Mouse (Mus musculus) limb, embryonic 10.5 days (tissue): ENCODE data around the gene Ttll6. TPM values are rescaled to one million over a fixed set of nuclear protein-coding genes. Genes with fewer than 3 reads are reported as not detected.

Source experiments
- DNase-seq: peaks from one replicate; pipeline ENCODE4 v3.0.0-alpha.2; 2017; ENCODE audit warnings: low spot score
- H3K27ac ChIP-seq: fragments of 300-500 bp; sonication (generic); 2 replicates; pipeline ENCODE4 v1.5.1; 2016; ENCODE audit warnings: mild to moderate bottlenecking
- H3K27me3 ChIP-seq: fragments of 300-500 bp; sonication (generic); 2 replicates; pipeline ENCODE4 v1.6.1; 2016; ENCODE audit warnings: low read depth, mild to moderate bottlenecking; ENCODE audit not compliant: poor library complexity, severe bottlenecking
- H3K36me3 ChIP-seq: fragments of 300-500 bp; sonication (generic); 2 replicates; pipeline ENCODE4 v1.6.1; 2016; ENCODE audit warnings: mild to moderate bottlenecking, moderate library complexity
- H3K4me1 ChIP-seq: fragments of 300-500 bp; sonication (generic); 2 replicates; pipeline ENCODE4 v1.6.1; 2016
- H3K4me3 ChIP-seq: fragments of 300-500 bp; sonication (generic); 2 replicates; pipeline ENCODE4 v1.5.1; 2016; ENCODE audit warnings: mild to moderate bottlenecking, moderate library complexity
- H3K9me3 ChIP-seq: fragments of 300-500 bp; sonication (generic); replicated peaks from 2 replicates; pipeline ENCODE4 v1.6.1; 2016; ENCODE audit warnings: mild to moderate bottlenecking
- WGBS: fragments of 180-500 bp; shearing (Covaris S2); methylation state at CpG from one replicate; pipeline ENCODE4 v1.1.7; 2016; 5-methylcytosine and 5-hydroxymethylcytosine counted together
- polyA plus RNA-seq: library from polyadenylated mRNA; unstranded; fragments of >200 nt; fragmentation: Nextera tagmentation; extraction: Ambion mirVana; gene quantifications from 2 replicates; pipeline ENCODE4 v1.2.1, GENCODE M21; 2016

Gene Ttll6
- polyA plus RNA-seq, 1 experiment from 2014 or later = not detected

GRCm38 (mm10) chr11:96203182-96203788 lies 69.7 kb downstream of the Ttll6 start:
- peak overlapping the region; percentile 30 for H3K4me3 ChIP-seq
- peak; percentile 74 for DNase-seq
- no peaks in the 10 kb centered on the region for H3K9me3 ChIP-seq
- WGBS = under 1% methylated on average over 37 of the region's 37 CpGs
- no peak overlapping the region for H3K27ac ChIP-seq
- H3K4me1 ChIP-seq = peaks cover 29% of the 10 kb centered on the region
- peaks cover 100% of the 10 kb centered on the region for H3K27me3 ChIP-seq
- no peaks in the 10 kb centered on the region for H3K36me3 ChIP-seq

- DNase-seq = peak; percentile 70
- Histone ChIP-seq H3K27me3 (peaks cover 100% of the 10 kb centered on the region), H3K4me1 (peaks cover 29% of the 10 kb centered on the region), H3K27ac (no peak overlapping the region), H3K36me3 (no peaks in the 10 kb centered on the region), H3K9me3 (no peaks in the 10 kb centered on the region), H3K4me3 (peak overlapping the region; percentile 30)
- under 1% methylated on average over 16 of the region's 16 CpGs for WGBS
Observed at GRCm38 (mm10) chr11:96203789-96204186, 70.2 kb downstream of the Ttll6 start.

GRCm38 (mm10) chr11:96204351-96204750 lies 70.8 kb downstream of the Ttll6 start:
- no peak overlapping the region for H3K27ac ChIP-seq
- H3K36me3 ChIP-seq = no peaks in the 10 kb centered on the region
- peaks cover 100% of the 10 kb centered on the region for H3K27me3 ChIP-seq
- H3K4me3 ChIP-seq = no peak overlapping the region
- peaks cover 29% of the 10 kb centered on the region for H3K4me1 ChIP-seq
- WGBS = 2% methylated on average over 11 of the region's 11 CpGs
- no peaks in the 10 kb centered on the region for H3K9me3 ChIP-seq
- DNase-seq = peak; percentile 48

GRCm38 (mm10) chr11:96205426-96206131 lies 72.0 kb downstream of the Ttll6 start:
- Histone ChIP-seq H3K27ac (no peak overlapping the region), H3K36me3 (no peaks in the 10 kb centered on the region), H3K4me3 (no peak overlapping the region), H3K27me3 (peaks cover 99% of the 10 kb centered on the region), H3K4me1 (peaks cover 18% of the 10 kb centered on the region), H3K9me3 (no peaks in the 10 kb centered on the region)
- WGBS = 3% methylated on average over 15 of the region's 15 CpGs
- DNase-seq = no peak

Other genes starting within 250 kb of the Ttll6 start
- gene B4galnt2, start 218.9 kb upstream of the Ttll6 start, polyA plus RNA-seq = 0.10 TPM in 1 of 2 replicates, not detected in the other
- 165 and 181 TPM in 2 replicates for gene Igf2bp1, start 127.8 kb upstream of the Ttll6 start, polyA plus RNA-seq
- not detected in 2 replicates for gene Gip, start 109.2 kb upstream of the Ttll6 start, polyA plus RNA-seq
- gene Snf8, start 98.9 kb upstream of the Ttll6 start, polyA plus RNA-seq = 108 TPM in 2 replicates
- 37.5 and 38.3 TPM in 2 replicates for gene Ube2z, start 68.4 kb upstream of the Ttll6 start, polyA plus RNA-seq
- 569 and 674 TPM in 2 replicates for gene Atp5g1, start 58.1 kb upstream of the Ttll6 start, polyA plus RNA-seq
- not detected in 2 replicates for gene Calcoco2, start 21.8 kb upstream of the Ttll6 start, polyA plus RNA-seq
- gene Hoxb13, start 60.5 kb downstream of the Ttll6 start, polyA plus RNA-seq = not detected in 2 replicates
- gene Hoxb9, start 137.7 kb downstream of the Ttll6 start, polyA plus RNA-seq = 3.4 and 3.8 TPM in 2 replicates
- gene Hoxb8, start 148.1 kb downstream of the Ttll6 start, polyA plus RNA-seq = 0.95 and 1.2 TPM in 2 replicates
- gene Hoxb7, start 152.8 kb downstream of the Ttll6 start, polyA plus RNA-seq = 7.1 and 10.2 TPM in 2 replicates
- 6.1 and 7.9 TPM in 2 replicates for gene Hoxb6, start 158.7 kb downstream of the Ttll6 start, polyA plus RNA-seq
- 5.5 and 5.9 TPM in 2 replicates for gene Hoxb5, start 169.6 kb downstream of the Ttll6 start, polyA plus RNA-seq
- gene Hoxb4, start 184.5 kb downstream of the Ttll6 start, polyA plus RNA-seq = 0.89 and 1.2 TPM in 2 replicates
- gene Hoxb3, start 189.5 kb downstream of the Ttll6 start, polyA plus RNA-seq = 0.76 and 1.0 TPM in 2 replicates
- gene Hoxb2, start 216.7 kb downstream of the Ttll6 start, polyA plus RNA-seq = 11.3 and 13.5 TPM in 2 replicates
- 0.78 and 0.83 TPM in 2 replicates for gene Hoxb1, start 232.0 kb downstream of the Ttll6 start, polyA plus RNA-seq